Mouse (Mus musculus): ENCODE results near the gene Smarcad1. TPM values are rescaled to one million over a fixed set of nuclear protein-coding genes. Genes with fewer than 3 reads are reported as not detected.
"Not testable (repeated sequence)": the region's sequence is repeated elsewhere in the genome, so short reads cannot be mapped to it uniquely, and the experiment has no call there.

Smarcad1 gene
- total and polyA plus RNA-seq, 2 experiments from 2014 or later, result 43.2 to 44.7 TPM

GRCm38 (mm10) chr6:65011444-65011990 lies 30.9 kb upstream of the Smarcad1 start:
- Histone ChIP-seq H3K9me3 (ENCODE audit: low read length) (no peaks in the 10 kb centered on the region), H3K4me3 (ENCODE audit: low read length) (no peak overlapping the region), H3K27ac (no peak overlapping the region), H3K4me2 (ENCODE audit: low read depth, low read length) (no peak overlapping the region), H3K4me1 (ENCODE audit: insufficient read depth, low read length) (no peaks in the 10 kb centered on the region), H3K9ac (replicated peaks; ENCODE audit: low read length) (no peak overlapping the region), H3K27me3 (ENCODE audit: insufficient read depth, low read length) (no peaks in the 10 kb centered on the region), H3K36me3 (ENCODE audit: insufficient read depth, low read length) (no peaks in the 10 kb centered on the region)
- DNase-seq (ENCODE audit: low spot score), result no peak
- no peak for TF ChIP-seq CTCF (IDR thresholded peaks at IDR 0.05; ENCODE audit: low read depth)
- ATAC-seq, result no peak
- WGBS, result 75% methylated on average over 5 of the region's 5 CpGs

DNA sequence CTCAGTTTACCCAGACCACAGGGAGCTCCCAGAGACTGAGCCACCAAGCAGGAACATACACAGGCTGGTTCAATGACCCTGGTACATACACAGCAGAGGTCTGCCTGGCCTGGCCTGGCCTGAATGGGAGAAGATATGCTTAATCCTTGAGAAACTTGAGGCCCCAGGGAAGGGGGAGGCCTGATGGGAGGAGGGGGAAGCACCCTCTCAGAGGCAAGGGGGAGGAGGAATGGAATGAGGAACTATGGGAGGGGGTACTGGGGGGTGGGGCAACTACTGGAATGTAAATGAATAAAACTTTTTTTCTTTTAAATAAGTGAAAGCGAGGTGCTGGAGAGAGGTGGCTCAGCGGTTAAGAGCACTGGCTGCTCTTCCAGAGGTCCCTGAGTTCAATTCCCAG lies 30.2 kb upstream of the Smarcad1 start:
- WGBS, result 90% methylated on average over 2 of the region's 2 CpGs
- H3K9me3 ChIP-seq (ENCODE audit: low read length), result no peaks in the 10 kb centered on the region
- H3K9ac ChIP-seq (replicated peaks; ENCODE audit: low read length), result no peak overlapping the region
- H3K4me1 ChIP-seq (ENCODE audit: insufficient read depth, low read length), result no peaks in the 10 kb centered on the region
- no peak for TF ChIP-seq CTCF (IDR thresholded peaks at IDR 0.05; ENCODE audit: low read depth)
- DNase-seq (ENCODE audit: low spot score) (no peak), ATAC-seq (no peak)
- no peak overlapping the region for H3K4me2 ChIP-seq (ENCODE audit: low read depth, low read length)
- H3K27ac ChIP-seq, result no peak overlapping the region
- H3K36me3 ChIP-seq (ENCODE audit: insufficient read depth, low read length), result no peaks in the 10 kb centered on the region
- no peaks in the 10 kb centered on the region for H3K27me3 ChIP-seq (ENCODE audit: insufficient read depth, low read length)
- H3K4me3 ChIP-seq (ENCODE audit: low read length), result no peak overlapping the region

DNA sequence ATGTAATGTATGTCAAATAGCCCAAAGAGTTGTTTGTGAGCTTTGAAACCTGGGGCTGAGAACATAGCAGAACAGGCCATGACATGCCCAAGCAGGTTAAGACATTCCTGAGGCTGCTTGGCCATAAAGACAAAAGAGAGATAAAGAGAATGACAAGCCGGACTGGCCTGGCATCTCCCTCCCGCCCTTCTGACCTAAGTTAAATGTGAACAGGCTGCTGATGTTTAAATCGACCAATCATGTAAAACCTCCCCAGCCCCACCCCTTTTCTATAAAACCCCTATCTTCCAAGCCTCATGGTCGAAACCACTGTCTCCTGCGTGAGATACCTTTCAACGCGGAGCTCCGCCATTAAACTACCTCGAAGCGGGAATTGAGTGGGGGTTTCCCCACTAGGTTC lies 24.8 kb upstream of the Smarcad1 start:
- H3K27me3 ChIP-seq (ENCODE audit: insufficient read depth, low read length), result no peaks in the 10 kb centered on the region
- no peak overlapping the region for H3K27ac ChIP-seq
- DNase-seq (ENCODE audit: low spot score) (no peak), ATAC-seq (no peak)
- no peaks in the 10 kb centered on the region for H3K36me3 ChIP-seq (ENCODE audit: insufficient read depth, low read length)
- H3K9ac ChIP-seq (replicated peaks; ENCODE audit: low read length), result no peak overlapping the region
- no peak for TF ChIP-seq CTCF (IDR thresholded peaks at IDR 0.05; ENCODE audit: low read depth)
- H3K4me2 ChIP-seq (ENCODE audit: low read depth, low read length), result no peak overlapping the region
- WGBS, result 95% methylated on average over 10 of the region's 10 CpGs
- H3K4me3 ChIP-seq (ENCODE audit: low read length), result no peak overlapping the region
- no peaks in the 10 kb centered on the region for H3K9me3 ChIP-seq (ENCODE audit: low read length)
- no peaks in the 10 kb centered on the region for H3K4me1 ChIP-seq (ENCODE audit: insufficient read depth, low read length)

- not testable (repeated sequence) for H3K4me2 ChIP-seq (ENCODE audit: low read depth, low read length); H3K4me3 ChIP-seq (ENCODE audit: low read length); DNase-seq (ENCODE audit: low spot score); H3K27ac ChIP-seq; H3K9me3 ChIP-seq (ENCODE audit: low read length); H3K27me3 ChIP-seq (ENCODE audit: insufficient read depth, low read length); H3K36me3 ChIP-seq (ENCODE audit: insufficient read depth, low read length); H3K4me1 ChIP-seq (ENCODE audit: insufficient read depth, low read length); H3K9ac ChIP-seq (replicated peaks; ENCODE audit: low read length); ATAC-seq
- 90% methylated on average over 5 of the region's 5 CpGs for WGBS
Measured at GRCm38 (mm10) chr6:65018966-65019365, 23.4 kb upstream of the Smarcad1 start.

DNA sequence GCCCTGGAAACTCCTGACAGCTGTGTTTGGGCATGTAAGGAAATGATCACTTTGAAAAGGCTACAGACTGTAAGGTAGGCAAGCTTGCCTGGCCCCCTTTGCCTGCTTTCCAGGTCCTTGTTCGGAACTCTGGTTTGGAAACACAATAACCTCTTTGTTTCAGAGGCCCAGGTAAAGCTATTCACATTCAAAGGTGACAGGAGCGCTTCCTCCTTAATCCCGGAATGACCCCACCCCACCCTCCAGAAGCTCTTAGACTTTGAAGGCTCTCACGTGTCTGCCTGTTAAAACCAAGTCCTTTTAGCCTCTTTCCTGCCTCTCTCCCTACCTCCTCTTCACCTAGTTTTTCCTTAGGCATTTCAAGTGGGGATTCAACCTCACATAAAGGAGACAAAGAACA lies 20.5 kb upstream of the Smarcad1 start:
- H3K4me1 ChIP-seq (ENCODE audit: insufficient read depth, low read length), result no peaks in the 10 kb centered on the region
- H3K36me3 ChIP-seq (ENCODE audit: insufficient read depth, low read length), result no peaks in the 10 kb centered on the region
- ATAC-seq, result no peak
- H3K27ac ChIP-seq, result no peak overlapping the region
- no peak for DNase-seq (ENCODE audit: low spot score)
- H3K4me2 ChIP-seq (ENCODE audit: low read depth, low read length), result no peak overlapping the region
- WGBS, result 34% methylated on average over 4 of the region's 4 CpGs
- H3K9me3 ChIP-seq (ENCODE audit: low read length), result no peaks in the 10 kb centered on the region
- H3K9ac ChIP-seq (replicated peaks; ENCODE audit: low read length), result no peak overlapping the region
- no peak for TF ChIP-seq CTCF (IDR thresholded peaks at IDR 0.05; ENCODE audit: low read depth)
- no peaks in the 10 kb centered on the region for H3K27me3 ChIP-seq (ENCODE audit: insufficient read depth, low read length)
- H3K4me3 ChIP-seq (ENCODE audit: low read length), result no peak overlapping the region

DNA sequence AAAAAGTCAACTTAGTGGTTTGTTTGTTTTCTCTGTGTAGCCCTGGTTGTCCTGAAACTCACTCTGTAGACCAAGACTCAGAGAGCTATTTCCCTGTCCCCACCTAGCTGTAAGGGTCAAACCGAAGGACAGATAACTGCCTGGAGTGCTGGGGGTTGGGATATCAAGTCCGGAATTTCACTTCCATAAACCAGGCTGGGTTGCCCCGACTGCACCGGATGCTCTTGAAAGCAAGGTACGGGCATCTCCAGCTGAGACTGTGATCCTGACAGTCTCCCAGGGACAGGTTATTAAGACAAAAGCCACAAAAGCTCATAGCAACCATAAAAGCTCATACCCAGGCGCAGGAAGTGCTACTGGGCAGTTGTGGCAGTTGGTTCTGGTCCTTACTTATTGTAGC lies 19.3 kb upstream of the Smarcad1 start:
- Histone ChIP-seq H3K27me3 (ENCODE audit: insufficient read depth, low read length) (no peaks in the 10 kb centered on the region), H3K9me3 (ENCODE audit: low read length) (no peaks in the 10 kb centered on the region), H3K9ac (replicated peaks; ENCODE audit: low read length) (no peak overlapping the region), H3K4me2 (ENCODE audit: low read depth, low read length) (no peak overlapping the region), H3K4me1 (ENCODE audit: insufficient read depth, low read length) (no peaks in the 10 kb centered on the region), H3K4me3 (ENCODE audit: low read length) (no peak overlapping the region), H3K27ac (no peak overlapping the region), H3K36me3 (ENCODE audit: insufficient read depth, low read length) (no peaks in the 10 kb centered on the region)
- DNase-seq (ENCODE audit: low spot score) (no peak), ATAC-seq (no peak)
- 75% methylated on average over 6 of the region's 6 CpGs for WGBS
- no peak for TF ChIP-seq CTCF (IDR thresholded peaks at IDR 0.05; ENCODE audit: low read depth)

GRCm38 (mm10) chr6:65024668-65025067 lies 17.7 kb upstream of the Smarcad1 start:
- WGBS, result 50% methylated on average over 2 of the region's 2 CpGs
- TF ChIP-seq CTCF (IDR thresholded peaks at IDR 0.05; ENCODE audit: low read depth), result no peak
- Histone ChIP-seq H3K36me3 (ENCODE audit: insufficient read depth, low read length) (no peaks in the 10 kb centered on the region), H3K9me3 (ENCODE audit: low read length) (no peaks in the 10 kb centered on the region), H3K27me3 (ENCODE audit: insufficient read depth, low read length) (no peaks in the 10 kb centered on the region), H3K9ac (replicated peaks; ENCODE audit: low read length) (no peak overlapping the region), H3K4me1 (ENCODE audit: insufficient read depth, low read length) (no peaks in the 10 kb centered on the region), H3K4me3 (ENCODE audit: low read length) (no peak overlapping the region), H3K27ac (no peak overlapping the region), H3K4me2 (ENCODE audit: low read depth, low read length) (no peak overlapping the region)
- ATAC-seq (no peak), DNase-seq (ENCODE audit: low spot score) (no peak)

Data from hindbrain, postnatal 0 days (tissue).